Mouse (Mus musculus): ENCODE results near the gene Dab2ip. TPM values are rescaled to one million over a fixed set of nuclear protein-coding genes. Genes with fewer than 3 reads are reported as not detected.

The Dab2ip gene
- polyA plus RNA-seq, 1 experiment from 2014 or later = 48.4 TPM

DNA sequence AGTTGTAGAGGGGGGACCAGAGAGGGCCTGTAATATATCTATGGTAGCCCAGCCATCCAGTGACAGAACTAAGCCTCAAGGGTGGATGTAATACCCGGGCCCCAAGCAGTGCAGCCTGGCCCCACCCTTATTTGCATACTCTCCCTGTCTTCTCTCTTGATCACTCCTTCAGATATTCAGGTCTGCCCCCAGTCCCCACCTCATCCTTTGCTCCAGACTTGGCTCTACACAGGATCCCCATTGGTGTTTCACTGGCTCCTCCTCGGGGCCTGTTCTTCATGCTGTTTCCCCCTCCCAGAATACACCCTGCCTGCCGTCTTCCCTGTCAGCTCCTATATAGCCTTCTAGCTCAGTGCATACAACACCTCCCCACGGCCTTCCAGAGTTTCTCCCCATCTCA is 57.3 kb downstream of the Dab2ip start:
- DNase-seq (ENCODE audit: low spot score) = no peak
- H3K36me3 ChIP-seq (replicated peaks; ENCODE audit: control insufficient read depth, insufficient read depth) = no peaks in the 10 kb centered on the region
- no peak overlapping the region for H3K4me2 ChIP-seq (replicated peaks)
- H3K27ac ChIP-seq = no peak overlapping the region
- no peaks in the 10 kb centered on the region for H3K9me3 ChIP-seq (ENCODE audit: control insufficient read depth, low read length)
- WGBS = 65% methylated on average over 4 of the region's 4 CpGs
- no peak overlapping the region for H3K4me3 ChIP-seq (replicated peaks; ENCODE audit: low read length)
- H3K9ac ChIP-seq = no peak overlapping the region
- no peak for ATAC-seq (ENCODE audit: low FRiP score)
- H3K27me3 ChIP-seq (ENCODE audit: control insufficient read depth, insufficient read depth, low read length) = no peaks in the 10 kb centered on the region
- peaks cover 24% of the 10 kb centered on the region for H3K4me1 ChIP-seq (replicated peaks; ENCODE audit: control insufficient read depth, insufficient read depth, low read length)

DNA sequence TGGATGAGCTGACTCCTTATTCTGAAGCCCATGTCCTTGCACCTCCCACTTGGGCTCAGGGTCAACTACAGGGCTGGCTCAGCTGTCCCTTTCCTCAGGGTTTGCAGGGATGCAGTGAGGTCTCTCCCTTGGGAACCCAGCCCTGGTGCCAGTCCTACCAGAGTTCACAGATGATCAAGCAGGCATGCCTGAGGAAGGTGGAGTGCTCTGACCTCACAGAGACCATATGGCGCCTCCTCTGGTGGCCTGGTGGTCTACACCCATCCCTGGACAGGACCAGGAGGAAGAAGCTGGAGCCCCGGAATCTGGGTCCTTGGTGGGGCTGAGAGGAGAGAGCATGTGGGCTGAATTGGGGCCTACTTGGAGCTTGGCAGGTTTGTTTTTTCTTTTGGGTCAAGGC is 57.9 kb downstream of the Dab2ip start:
- Histone ChIP-seq H3K36me3 (replicated peaks; ENCODE audit: control insufficient read depth, insufficient read depth) (no peaks in the 10 kb centered on the region), H3K9me3 (ENCODE audit: control insufficient read depth, low read length) (no peaks in the 10 kb centered on the region), H3K27me3 (ENCODE audit: control insufficient read depth, insufficient read depth, low read length) (no peaks in the 10 kb centered on the region), H3K4me1 (replicated peaks; ENCODE audit: control insufficient read depth, insufficient read depth, low read length) (peaks cover 18% of the 10 kb centered on the region), H3K4me2 (replicated peaks) (no peak overlapping the region), H3K4me3 (replicated peaks; ENCODE audit: low read length) (no peak overlapping the region), H3K9ac (no peak overlapping the region), H3K27ac (no peak overlapping the region)
- DNase-seq (ENCODE audit: low spot score) = no peak
- WGBS = 56% methylated on average over 2 of the region's 2 CpGs
- no peak for ATAC-seq (ENCODE audit: low FRiP score)

DNA sequence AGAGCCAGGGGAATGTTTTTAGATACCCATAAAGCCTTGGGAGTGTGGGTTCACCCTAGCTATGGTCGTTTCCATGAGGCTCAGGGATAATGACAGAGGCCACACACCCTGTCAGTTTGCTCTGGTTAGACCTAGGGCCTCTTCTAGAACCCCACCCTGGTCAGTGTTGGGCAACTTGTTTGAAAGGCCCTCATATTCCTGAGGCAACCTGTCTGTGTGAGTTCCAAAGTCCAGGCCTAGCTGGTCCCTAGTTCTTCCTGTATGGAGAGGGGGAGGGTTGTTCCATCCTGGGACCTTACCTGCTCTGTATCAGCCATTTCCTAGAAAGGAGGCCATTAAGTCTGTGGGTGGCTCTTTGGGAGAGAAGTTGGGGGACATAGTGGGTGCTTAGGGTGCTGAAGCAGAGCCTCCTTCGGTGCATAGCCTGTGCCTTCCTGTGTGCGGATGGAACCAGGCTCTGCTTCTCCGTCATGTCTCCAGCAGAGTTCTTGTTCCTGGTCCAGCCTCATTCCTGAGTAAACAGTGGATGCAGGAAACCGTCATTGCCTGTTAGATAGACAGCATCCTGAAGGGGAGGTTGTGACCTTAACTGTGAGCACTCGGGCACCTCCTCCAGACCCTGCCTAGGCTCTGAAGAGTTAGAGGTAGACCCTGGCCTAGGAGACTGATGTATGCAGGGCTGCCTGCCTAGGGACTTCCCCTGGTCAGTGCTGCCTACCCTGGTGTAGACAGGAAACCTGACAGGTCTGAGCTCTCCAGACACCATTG is 59.0 kb downstream of the Dab2ip start:
- peaks cover 12% of the 10 kb centered on the region for H3K4me1 ChIP-seq (replicated peaks; ENCODE audit: control insufficient read depth, insufficient read depth, low read length)
- H3K9ac ChIP-seq = no peak overlapping the region
- H3K27ac ChIP-seq = no peak overlapping the region
- WGBS = 69% methylated on average over 6 of the region's 6 CpGs
- H3K27me3 ChIP-seq (ENCODE audit: control insufficient read depth, insufficient read depth, low read length) = no peaks in the 10 kb centered on the region
- ATAC-seq (ENCODE audit: low FRiP score) = no peak
- H3K4me3 ChIP-seq (replicated peaks; ENCODE audit: low read length) = no peak overlapping the region
- H3K4me2 ChIP-seq (replicated peaks) = no peak overlapping the region
- no peak for DNase-seq (ENCODE audit: low spot score)
- no peaks in the 10 kb centered on the region for H3K9me3 ChIP-seq (ENCODE audit: control insufficient read depth, low read length)
- no peaks in the 10 kb centered on the region for H3K36me3 ChIP-seq (replicated peaks; ENCODE audit: control insufficient read depth, insufficient read depth)

DNA sequence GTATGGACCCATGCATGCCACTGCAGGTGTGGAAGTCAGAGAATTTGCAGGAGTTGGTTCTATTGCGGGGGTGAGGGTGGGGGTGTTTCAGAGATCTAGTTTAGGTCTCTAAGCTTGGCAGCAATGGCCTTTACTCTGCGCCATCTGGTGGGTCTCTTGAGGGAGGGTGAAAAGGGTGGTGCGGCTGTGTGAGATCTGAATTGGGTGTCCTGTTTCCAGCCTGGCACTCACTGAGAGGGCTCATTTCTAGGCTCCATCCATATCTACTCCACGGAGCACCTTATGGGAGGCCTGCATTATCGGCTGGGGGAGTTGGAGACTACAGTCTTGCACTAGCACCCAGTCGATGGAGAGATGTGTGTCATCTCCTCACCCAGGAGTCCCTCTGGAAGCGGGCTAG is 60.9 kb downstream of the Dab2ip start:
- H3K9me3 ChIP-seq (ENCODE audit: control insufficient read depth, low read length) = no peaks in the 10 kb centered on the region
- H3K36me3 ChIP-seq (replicated peaks; ENCODE audit: control insufficient read depth, insufficient read depth) = no peaks in the 10 kb centered on the region
- H3K4me1 ChIP-seq (replicated peaks; ENCODE audit: control insufficient read depth, insufficient read depth, low read length) = peaks cover 23% of the 10 kb centered on the region
- DNase-seq (ENCODE audit: low spot score) = no peak
- no peak overlapping the region for H3K9ac ChIP-seq
- no peaks in the 10 kb centered on the region for H3K27me3 ChIP-seq (ENCODE audit: control insufficient read depth, insufficient read depth, low read length)
- ATAC-seq (ENCODE audit: low FRiP score) = no peak
- 81% methylated on average over 7 of the region's 7 CpGs for WGBS
- H3K4me2 ChIP-seq (replicated peaks) = no peak overlapping the region
- no peak overlapping the region for H3K4me3 ChIP-seq (replicated peaks; ENCODE audit: low read length)
- H3K27ac ChIP-seq = no peak overlapping the region

DNA sequence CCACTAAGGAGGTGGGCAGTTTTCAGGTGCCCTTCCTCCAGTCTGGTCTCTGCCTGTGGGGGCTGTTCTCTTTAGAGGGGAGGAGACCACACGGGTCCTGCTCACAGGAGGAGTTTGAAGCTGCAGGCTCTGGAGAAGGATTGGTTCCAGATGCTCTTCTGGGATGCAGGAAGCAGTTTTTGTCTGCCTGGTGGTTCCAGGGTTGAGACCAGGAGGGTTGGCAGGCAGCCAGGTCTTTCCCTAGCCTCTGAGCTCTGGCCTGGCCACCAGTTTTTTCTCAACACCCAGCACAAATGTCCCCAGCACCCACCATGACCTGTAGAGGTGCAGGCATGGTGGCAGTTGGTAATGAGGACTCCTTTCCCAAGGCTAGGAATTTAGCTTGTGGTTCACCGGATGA is 61.5 kb downstream of the Dab2ip start:
- 51% methylated on average over 2 of the region's 2 CpGs for WGBS
- Histone ChIP-seq H3K27me3 (ENCODE audit: control insufficient read depth, insufficient read depth, low read length) (no peaks in the 10 kb centered on the region), H3K4me3 (replicated peaks; ENCODE audit: low read length) (no peak overlapping the region), H3K27ac (no peak overlapping the region), H3K9ac (no peak overlapping the region), H3K36me3 (replicated peaks; ENCODE audit: control insufficient read depth, insufficient read depth) (no peaks in the 10 kb centered on the region), H3K4me1 (replicated peaks; ENCODE audit: control insufficient read depth, insufficient read depth, low read length) (peaks cover 29% of the 10 kb centered on the region), H3K9me3 (ENCODE audit: control insufficient read depth, low read length) (no peaks in the 10 kb centered on the region), H3K4me2 (replicated peaks) (no peak overlapping the region)
- DNase-seq (ENCODE audit: low spot score) = no peak
- no peak for ATAC-seq (ENCODE audit: low FRiP score)

DNA sequence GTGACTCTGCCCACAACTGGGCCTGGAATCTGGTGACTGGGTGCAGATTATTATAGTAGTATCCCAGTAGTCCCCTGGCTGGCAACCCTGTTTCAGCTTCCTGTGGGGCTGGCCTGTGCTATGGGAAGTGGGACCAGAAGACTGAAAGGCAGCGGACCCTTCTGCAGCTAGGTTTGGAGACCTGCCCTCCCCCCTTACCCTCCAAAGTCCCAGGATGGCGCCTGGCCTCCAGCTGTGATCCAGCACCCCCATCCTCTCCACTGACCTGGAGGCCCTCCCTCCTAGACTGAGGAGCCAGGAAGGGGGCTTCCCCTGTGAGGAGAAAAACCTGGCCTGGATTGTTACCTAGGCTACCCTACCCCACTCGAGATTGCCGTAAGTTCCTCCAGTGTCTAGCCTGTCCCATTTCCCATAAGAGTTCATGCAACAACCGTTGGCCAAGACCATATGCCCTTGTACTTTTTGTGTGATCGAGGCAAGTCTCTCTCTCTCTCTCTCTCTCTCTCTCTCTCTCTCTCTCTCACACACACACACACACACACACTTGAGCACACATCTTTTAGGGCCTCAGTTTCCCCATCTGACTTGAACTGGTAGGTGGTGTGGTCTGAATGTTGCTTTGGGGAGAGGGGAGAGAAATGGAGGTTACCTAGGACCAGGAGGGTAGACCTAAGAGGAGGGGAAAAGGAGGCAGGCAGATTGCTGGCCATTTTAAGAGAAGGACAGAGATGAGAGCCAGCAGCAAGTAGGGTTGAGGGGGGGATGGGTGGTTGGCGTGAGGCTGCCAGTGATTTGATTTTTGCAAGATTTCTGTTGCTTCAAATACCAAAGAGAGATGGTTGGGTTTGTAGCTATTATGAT is 62.5 kb downstream of the Dab2ip start:
- peak; percentile 26; the same call in 1 of the 2 replicates for ATAC-seq (ENCODE audit: low FRiP score)
- H3K9me3 ChIP-seq (ENCODE audit: control insufficient read depth, low read length) = no peaks in the 10 kb centered on the region
- peak overlapping the region; percentile 13; the same call in 1 of the 2 replicates for H3K4me2 ChIP-seq (replicated peaks)
- no peak overlapping the region for H3K9ac ChIP-seq
- peaks cover 29% of the 10 kb centered on the region for H3K4me1 ChIP-seq (replicated peaks; ENCODE audit: control insufficient read depth, insufficient read depth, low read length)
- no peaks in the 10 kb centered on the region for H3K36me3 ChIP-seq (replicated peaks; ENCODE audit: control insufficient read depth, insufficient read depth)
- H3K4me3 ChIP-seq (replicated peaks; ENCODE audit: low read length) = no peak overlapping the region
- no peak overlapping the region for H3K27ac ChIP-seq
- no peak for DNase-seq (ENCODE audit: low spot score)
- WGBS = 25% methylated on average over 7 of the region's 7 CpGs
- H3K27me3 ChIP-seq (ENCODE audit: control insufficient read depth, insufficient read depth, low read length) = no peaks in the 10 kb centered on the region

DNA sequence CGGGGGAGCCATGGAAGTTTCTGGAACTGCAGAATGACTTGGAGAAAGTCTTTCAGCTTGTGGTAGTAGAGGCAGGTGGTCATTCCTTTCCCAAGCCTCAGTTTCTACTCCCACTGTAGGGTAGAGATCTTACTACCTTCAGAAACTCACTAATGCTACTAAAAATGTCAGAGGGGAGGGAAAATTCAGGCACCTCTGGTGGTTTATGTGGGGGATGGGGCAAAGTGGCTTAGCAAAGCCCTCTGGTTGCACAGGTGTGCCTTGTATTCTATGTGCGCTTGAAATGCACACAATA is 63.1 kb downstream of the Dab2ip start:
- H3K27me3 ChIP-seq (ENCODE audit: control insufficient read depth, insufficient read depth, low read length) = no peaks in the 10 kb centered on the region
- DNase-seq (ENCODE audit: low spot score) (no peak), ATAC-seq (ENCODE audit: low FRiP score) (no peak)
- WGBS = 70% methylated on average over 2 of the region's 2 CpGs
- no peaks in the 10 kb centered on the region for H3K36me3 ChIP-seq (replicated peaks; ENCODE audit: control insufficient read depth, insufficient read depth)
- H3K9me3 ChIP-seq (ENCODE audit: control insufficient read depth, low read length) = no peaks in the 10 kb centered on the region
- H3K4me2 ChIP-seq (replicated peaks) = no peak overlapping the region
- no peak overlapping the region for H3K4me3 ChIP-seq (replicated peaks; ENCODE audit: low read length)
- no peak overlapping the region for H3K27ac ChIP-seq
- H3K9ac ChIP-seq = no peak overlapping the region
- peaks cover 29% of the 10 kb centered on the region for H3K4me1 ChIP-seq (replicated peaks; ENCODE audit: control insufficient read depth, insufficient read depth, low read length)

DNA sequence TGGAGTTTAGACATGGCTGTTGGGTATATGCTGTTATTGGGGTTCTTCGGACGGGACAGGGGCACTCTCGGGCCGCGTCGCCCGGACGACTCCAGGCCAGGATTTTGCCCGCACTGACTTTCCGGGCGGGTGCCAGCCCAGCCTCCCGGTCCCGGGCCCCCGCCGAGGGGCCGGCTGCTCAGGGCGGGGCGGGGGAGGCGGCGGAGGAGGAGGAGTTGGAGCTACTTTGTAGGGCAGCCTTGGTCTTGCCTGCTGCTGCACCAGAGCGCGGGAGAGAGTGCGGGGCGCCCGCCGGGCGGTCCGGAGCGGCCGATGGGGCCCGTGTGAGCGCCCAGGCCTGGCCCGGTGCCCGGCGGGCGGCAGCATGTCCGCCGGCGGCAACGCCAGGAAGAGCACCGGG is 63.7 kb downstream of the Dab2ip start:
- DNase-seq (ENCODE audit: low spot score) (no peak), ATAC-seq (ENCODE audit: low FRiP score) (peak; percentile 76)
- H3K4me1 ChIP-seq (replicated peaks; ENCODE audit: control insufficient read depth, insufficient read depth, low read length) = peaks cover 29% of the 10 kb centered on the region
- H3K4me2 ChIP-seq (replicated peaks) = peak overlapping the region; percentile 91
- H3K9ac ChIP-seq = peak overlapping the region; percentile 73
- peak overlapping the region; percentile 49 for H3K4me3 ChIP-seq (replicated peaks; ENCODE audit: low read length)
- no peaks in the 10 kb centered on the region for H3K27me3 ChIP-seq (ENCODE audit: control insufficient read depth, insufficient read depth, low read length)
- WGBS = 2% methylated on average over 36 of the region's 41 CpGs
- H3K36me3 ChIP-seq (replicated peaks; ENCODE audit: control insufficient read depth, insufficient read depth) = no peaks in the 10 kb centered on the region
- H3K9me3 ChIP-seq (ENCODE audit: control insufficient read depth, low read length) = no peaks in the 10 kb centered on the region
- peak overlapping the region; percentile 22; the same call in 1 of the 2 replicates for H3K27ac ChIP-seq

DNA sequence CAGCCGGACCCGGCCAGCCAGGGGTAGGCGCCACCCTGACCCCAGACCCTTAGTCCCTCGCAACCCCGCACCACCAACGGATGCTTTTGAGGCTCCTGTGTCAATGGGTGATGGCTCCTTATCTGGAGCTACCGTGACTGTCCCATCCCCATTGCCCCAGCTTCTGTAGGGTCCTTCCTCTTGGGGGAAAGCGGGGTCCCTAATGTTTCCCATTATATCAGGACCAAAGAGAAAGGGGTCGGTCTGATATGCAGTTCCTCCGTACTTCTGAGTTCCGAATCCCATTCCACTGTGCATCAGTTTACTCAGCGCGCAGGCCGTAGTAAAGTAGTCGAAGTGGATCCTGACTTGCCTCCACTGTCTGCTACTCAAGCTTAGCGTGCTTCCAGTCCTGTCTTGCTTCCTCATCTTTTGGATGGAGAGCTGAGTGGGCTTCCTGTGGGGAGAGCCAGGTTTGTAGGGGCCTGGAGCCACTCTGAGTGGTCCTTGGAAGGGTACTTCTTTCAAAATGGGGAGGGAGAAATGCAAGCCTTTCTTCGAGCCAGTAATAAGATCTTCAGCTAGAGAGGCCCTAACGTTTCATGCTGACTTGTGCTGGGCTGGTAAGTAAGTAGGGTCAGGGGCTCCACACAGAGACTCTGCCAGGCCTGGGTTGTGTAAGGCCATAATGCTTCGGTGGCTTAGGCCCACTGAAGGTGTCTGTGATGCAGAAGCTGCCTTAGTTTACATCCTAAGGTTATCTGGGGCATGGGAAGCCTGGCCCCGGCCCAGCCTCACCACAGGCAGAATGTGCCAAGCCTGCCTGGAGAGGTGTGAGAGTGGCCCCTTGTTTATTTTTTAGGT is 64.4 kb downstream of the Dab2ip start:
- Histone ChIP-seq H3K9me3 (ENCODE audit: control insufficient read depth, low read length) (no peaks in the 10 kb centered on the region), H3K36me3 (replicated peaks; ENCODE audit: control insufficient read depth, insufficient read depth) (no peaks in the 10 kb centered on the region), H3K4me1 (replicated peaks; ENCODE audit: control insufficient read depth, insufficient read depth, low read length) (peaks cover 32% of the 10 kb centered on the region), H3K27me3 (ENCODE audit: control insufficient read depth, insufficient read depth, low read length) (no peaks in the 10 kb centered on the region), H3K27ac (peak overlapping the region; percentile 22; the same call in 1 of the 2 replicates), H3K9ac (peak overlapping the region; percentile 73), H3K4me2 (replicated peaks) (peak overlapping the region; percentile 91), H3K4me3 (replicated peaks; ENCODE audit: low read length) (peak overlapping the region; percentile 49)
- DNase-seq (ENCODE audit: low spot score) (no peak), ATAC-seq (ENCODE audit: low FRiP score) (peak; percentile 49)
- 5% methylated on average over 20 of the region's 20 CpGs for WGBS
